7 mouse cellular contexts compared by ENCODE assay signal in the genomic region with DNA sequence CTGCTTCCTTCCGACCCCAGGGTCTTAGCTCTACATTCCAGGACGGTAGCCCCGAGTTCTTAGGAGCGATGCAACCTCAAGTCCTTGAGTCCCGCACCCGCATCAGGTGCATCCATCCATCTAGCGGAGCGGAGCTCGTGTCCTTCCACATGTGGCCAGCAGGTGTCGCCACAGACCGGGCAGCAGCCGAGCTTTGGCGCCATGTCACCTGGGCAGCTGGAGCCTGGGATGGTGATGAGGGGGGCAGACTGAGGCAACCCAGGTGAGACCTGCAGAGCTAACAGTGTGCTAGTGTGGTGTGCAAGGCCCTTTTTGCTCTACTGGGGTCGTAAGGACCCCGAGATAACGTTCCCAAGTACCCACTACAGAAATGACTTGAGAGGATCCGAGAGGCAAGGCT.
DNase-seq lines count a peak whose midpoint lies in the region; ATAC-seq and TF ChIP-seq lines count a peak whose summit lies in the region.

No protein-coding gene starts in this region.

- H3K9ac ChIP-seq in embryonic facial prominence, embryonic 14.5 days (ENCODE audit: low read depth, low read length): no peak overlapping the region

- H3K4me3 ChIP-seq in G1E (ENCODE audit: low read depth, low read length): no peak overlapping the region
- no peak overlapping the region for H3K4me3 ChIP-seq in embryonic facial prominence, embryonic 14.5 days (ENCODE audit: low read depth, low read length)

- H3K4me2 ChIP-seq in embryonic facial prominence, embryonic 14.5 days (ENCODE audit: low read depth, low read length): no peak overlapping the region

- no peaks in the 10 kb centered on the region for H3K4me1 ChIP-seq in G1E (ENCODE audit: insufficient read depth, low read depth, low read length)
- H3K4me1 ChIP-seq in embryonic facial prominence, embryonic 14.5 days (ENCODE audit: control insufficient read depth, insufficient read depth, low read length): no peaks in the 10 kb centered on the region

- H3K36me3 ChIP-seq in G1E (replicated peaks): no peaks in the 10 kb centered on the region
- H3K36me3 ChIP-seq in embryonic facial prominence, embryonic 14.5 days (ENCODE audit: control insufficient read depth, insufficient read depth, low read length): no peaks in the 10 kb centered on the region

- TF ChIP-seq CTCF in G1E (IDR thresholded peaks at IDR 0.05; ENCODE audit: low read depth, low read length): peak; percentile 44; the same call in 1 of the 2 replicates

- no peak for DNase-seq in G1E (ENCODE audit: low spot score)
- DNase-seq in adrenal gland, postnatal 36 days: peak; percentile 79 to 82
- DNase-seq in embryonic facial prominence, embryonic 14.5 days (ENCODE audit: low spot score): peak; percentile 30
- DNase-seq in heart, postnatal 10 days: peak; percentile 71 to 85
- DNase-seq in layer of hippocampus, postnatal 25 days (ENCODE audit: extremely low spot score in 1 of 2, low spot score in 1 of 2): peak; percentile 66 to 81
- DNase-seq in spleen, adult 18-20 months: peak; percentile 25 to 66

- no peaks in the 10 kb centered on the region for H3K27me3 ChIP-seq in G1E (ENCODE audit: insufficient read depth, low read length)
- H3K27me3 ChIP-seq in embryonic facial prominence, embryonic 14.5 days (replicated peaks; ENCODE audit: control insufficient read depth, insufficient read depth, low read length): peaks cover 9% of the 10 kb centered on the region; the same call in 1 of the 2 replicates

- ATAC-seq in G1E (ENCODE audit: extremely low read depth, insufficient number of reproducible peaks, low FRiP score, poor library complexity, severe bottlenecking): no peak
- peak; percentile 58 for ATAC-seq in embryonic facial prominence, embryonic 14.5 days (ENCODE audit: low read depth)
- peak; percentile 76 for ATAC-seq in megakaryocyte-erythroid progenitor cell, adult 5-6 weeks (replicated peaks; ENCODE audit: low FRiP score, low TSS enrichment, poor library complexity, severe bottlenecking)

- H3K9me3 ChIP-seq in G1E (replicated peaks): peaks cover 61% of the 10 kb centered on the region
- no peaks in the 10 kb centered on the region for H3K9me3 ChIP-seq in embryonic facial prominence, embryonic 14.5 days (ENCODE audit: control insufficient read depth, low read length)

- intact Hi-C loops in heart, postnatal 10 days (cut with DNase I): loop anchor here (1.0 to 2.0 kb wide), 4 partner anchors 33 to 931 kb away; no protein-coding TSS in a partner anchor

- H3K27ac ChIP-seq in embryonic facial prominence, embryonic 14.5 days (replicated peaks; ENCODE audit: low read depth, low read length): no peak overlapping the region

- WGBS in embryonic facial prominence, embryonic 14.5 days: 8% methylated on average over 17 of the region's 17 CpGs
